Mouse (Mus musculus) cortical plate, adult 2 months (tissue): ENCODE data around the gene Olfr211.

Source experiments
- CTCF ChIP-seq: fragments of 200-500 bp; IDR thresholded peaks from 2 replicates; pipeline ENCODE4 v1.5.1; 2011; ENCODE audit warnings: mild to moderate bottlenecking, control low read depth, low read length; ENCODE audit not compliant: insufficient read depth; ENCODE audit errors: extremely low read depth
- POLR2A ChIP-seq: fragments of 200-500 bp; IDR thresholded peaks from 2 replicates; pipeline ENCODE4 v1.6.1; 2011; ENCODE audit warnings: mild to moderate bottlenecking, low read length, control low read depth; ENCODE audit not compliant: insufficient read depth; ENCODE audit errors: extremely low read depth

- no peak for TF ChIP-seq CTCF
- TF ChIP-seq POLR2A = no peak
Measured at GRCm38 (mm10) chr6:116440447-116440846, 48.4 kb upstream of the Olfr211 start.
